Mouse (Mus musculus): ENCODE measurements around the gene Zfpl1. TPM values are rescaled to one million over a fixed set of nuclear protein-coding genes. Genes with fewer than 3 reads are reported as not detected.

Gene Zfpl1
- polyA plus RNA-seq, 1 experiment: 81.2 TPM

GRCm38 (mm10) chr19:6101186-6101585, 16.4 kb upstream of the Zfpl1 start:
- DNase-seq (ENCODE audit: low spot score): no peak

GRCm38 (mm10) chr19:6097847-6098246, 13.1 kb upstream of the Zfpl1 start:
- DNase-seq (ENCODE audit: low spot score): no peak

GRCm38 (mm10) chr19:6094119-6094518, 9.4 kb upstream of the Zfpl1 start, which contains the start of gene AC131692.1:
TSS of gene AC131692.1 (plus strand) at chr19:6094419.
- DNase-seq (ENCODE audit: low spot score): no peak

GRCm38 (mm10) chr19:6088841-6089240, 4.1 kb upstream of the Zfpl1 start:
- DNase-seq (ENCODE audit: low spot score): no peak

- DNase-seq (ENCODE audit: low spot score): no peak
Measured at GRCm38 (mm10) chr19:6085417-6085879, 692 bp upstream of the Zfpl1 start.

- no peak for DNase-seq (ENCODE audit: low spot score)
Measured at GRCm38 (mm10) chr19:6082156-6082555, 2.6 kb downstream of the Zfpl1 start, which contains the start of gene Gm28374. TSS of gene Gm28374 (minus strand) at chr19:6082256.

GRCm38 (mm10) chr19:6079983-6080480, 4.7 kb downstream of the Zfpl1 start, which contains the start of gene Tmem262:
TSS of gene Tmem262 (plus strand) at chr19:6080033.
- no peak for DNase-seq (ENCODE audit: low spot score)

GRCm38 (mm10) chr19:6076564-6077393, 8.0 kb downstream of the Zfpl1 start, which contains the start of gene Vps51:
TSS of gene Vps51 (minus strand) at chr19:6077231.
- peak; percentile 66 for DNase-seq (ENCODE audit: low spot score)

GRCm38 (mm10) chr19:6073889-6074288, 10.9 kb downstream of the Zfpl1 start:
- DNase-seq (ENCODE audit: low spot score): no peak

GRCm38 (mm10) chr19:6071261-6071660, 13.5 kb downstream of the Zfpl1 start:
- DNase-seq (ENCODE audit: low spot score): no peak

GRCm38 (mm10) chr19:6070571-6071250, 14.0 kb downstream of the Zfpl1 start:
- DNase-seq (ENCODE audit: low spot score): no peak

- DNase-seq (ENCODE audit: low spot score): no peak
Measured at GRCm38 (mm10) chr19:6069851-6070250, 14.9 kb downstream of the Zfpl1 start.

GRCm38 (mm10) chr19:6068951-6069350, 15.8 kb downstream of the Zfpl1 start:
- DNase-seq (ENCODE audit: low spot score): no peak

- peak; percentile 80 for DNase-seq (ENCODE audit: low spot score)
Measured at GRCm38 (mm10) chr19:6067724-6068415, 16.9 kb downstream of the Zfpl1 start, which contains the start of gene Tm7sf2. TSS of gene Tm7sf2 (minus strand) at chr19:6068373.

GRCm38 (mm10) chr19:6067011-6067723, 17.6 kb downstream of the Zfpl1 start:
- DNase-seq (ENCODE audit: low spot score): peak; percentile 70

GRCm38 (mm10) chr19:6066571-6066970, 18.2 kb downstream of the Zfpl1 start:
- no peak for DNase-seq (ENCODE audit: low spot score)

- no peak for DNase-seq (ENCODE audit: low spot score)
Measured at GRCm38 (mm10) chr19:6063081-6063480, 21.7 kb downstream of the Zfpl1 start.

GRCm38 (mm10) chr19:6062418-6062817, 22.3 kb downstream of the Zfpl1 start:
- no peak for DNase-seq (ENCODE audit: low spot score)

- DNase-seq (ENCODE audit: low spot score): no peak
Measured at GRCm38 (mm10) chr19:6061641-6062302, 23.0 kb downstream of the Zfpl1 start.

- DNase-seq (ENCODE audit: low spot score): peak; percentile 79
Measured at GRCm38 (mm10) chr19:6061021-6061533, 23.7 kb downstream of the Zfpl1 start, which contains the start of gene Znhit2. TSS of gene Znhit2 (plus strand) at chr19:6061192.
